Mouse (Mus musculus) lung, embryonic 14.5 days (tissue): ENCODE data around the gene Kif23. TPM values are rescaled to one million over a fixed set of nuclear protein-coding genes. Genes with fewer than 3 reads are reported as not detected.

Experiments used
- ATAC-seq: fragments of 200-750 bp; cut with Nextera tagmentation; 2 replicates; pipeline ENCODE4 v1.8.0; 2017; ENCODE audit warnings: mild to moderate bottlenecking, moderate TSS enrichment, moderate library complexity; ENCODE audit not compliant: insufficient read depth
- DNase-seq: peaks from one replicate; pipeline ENCODE4 v3.0.0-alpha.2; 2015
- H3K27ac ChIP-seq: fragments of 300-500 bp; sonication (generic); 2 replicates; pipeline ENCODE4 v1.5.1; 2014; ENCODE audit warnings: low read depth, mild to moderate bottlenecking, moderate library complexity
- H3K27me3 ChIP-seq: fragments of 300-500 bp; sonication (generic); 2 replicates; pipeline ENCODE4 v1.6.1; 2014; ENCODE audit warnings: low read length, control low read depth; ENCODE audit not compliant: insufficient read depth
- H3K36me3 ChIP-seq: fragments of 300-500 bp; sonication (generic); 2 replicates; pipeline ENCODE4 v1.6.1; 2014; ENCODE audit warnings: control low read depth; ENCODE audit not compliant: insufficient read depth
- H3K4me1 ChIP-seq: fragments of 300-500 bp; sonication (generic); 2 replicates; pipeline ENCODE4 v1.6.1; 2014; ENCODE audit warnings: antibody characterized with exemption, control low read depth; ENCODE audit not compliant: insufficient read depth
- H3K4me2 ChIP-seq: fragments of 300-500 bp; sonication (generic); 2 replicates; pipeline ENCODE4 v1.6.1; 2014; ENCODE audit warnings: mild to moderate bottlenecking
- H3K4me3 ChIP-seq: fragments of 300-500 bp; sonication (generic); 2 replicates; pipeline ENCODE4 v1.5.1; 2014; ENCODE audit warnings: low read depth, low read length
- H3K9ac ChIP-seq: fragments of 300-500 bp; sonication (generic); 2 replicates; pipeline ENCODE4 v1.6.1; 2014
- H3K9me3 ChIP-seq: fragments of 300-500 bp; sonication (generic); 2 replicates; pipeline ENCODE4 v1.6.1; 2016; ENCODE audit warnings: low read depth, low read length, control low read depth
- CTCF ChIP-seq: IDR thresholded peaks from 2 replicates; pipeline ENCODE4 v1.5.1; 2016; ENCODE audit warnings: antibody characterized with exemption, low read depth
- WGBS: fragments of 180-500 bp; shearing (Covaris S2); extraction: QIAGEN DNeasy Blood & Tissue Kit; methylation state at CpG from one replicate; pipeline ENCODE4 v1.1.7; 2014; 5-methylcytosine and 5-hydroxymethylcytosine counted together
- polyA plus RNA-seq: library from polyadenylated mRNA; unstranded; fragments of >200 nt; fragmentation: Nextera tagmentation; extraction: Ambion mirVana; gene quantifications from 2 replicates; pipeline ENCODE4 v1.2.1, GENCODE M21; 2014

Gene Kif23
- polyA plus RNA-seq, 1 experiment from 2014 or later, result 164 TPM

- WGBS, result 57% methylated on average over 6 of the region's 6 CpGs
- Histone ChIP-seq H3K27ac (no peak overlapping the region), H3K4me3 (no peak overlapping the region), H3K9me3 (no peaks in the 10 kb centered on the region), H3K27me3 (no peaks in the 10 kb centered on the region), H3K36me3 (peaks cover 38% of the 10 kb centered on the region), H3K9ac (no peak overlapping the region), H3K4me1 (no peaks in the 10 kb centered on the region), H3K4me2 (no peak overlapping the region)
- DNase-seq (no peak), ATAC-seq (no peak)
- TF ChIP-seq CTCF, result no peak
Measured at GRCm38 (mm10) chr9:61911300-61912128, 35.1 kb downstream of the Kif23 start.

- H3K4me2 ChIP-seq, result no peak overlapping the region
- H3K9me3 ChIP-seq, result no peaks in the 10 kb centered on the region
- 0 out of 2 replicates have a peak, but pooled peaks have one; percentile 28 for ATAC-seq
- peak; percentile 49 for TF ChIP-seq CTCF
- no peak overlapping the region for H3K4me3 ChIP-seq
- DNase-seq, result peak; percentile 64
- no peaks in the 10 kb centered on the region for H3K4me1 ChIP-seq
- H3K9ac ChIP-seq, result no peak overlapping the region
- WGBS, result 32% methylated on average over 20 of the region's 20 CpGs
- H3K36me3 ChIP-seq, result peaks cover 37% of the 10 kb centered on the region
- H3K27ac ChIP-seq, result no peak overlapping the region
- H3K27me3 ChIP-seq, result no peaks in the 10 kb centered on the region
Measured at GRCm38 (mm10) chr9:61910526-61911256, 35.9 kb downstream of the Kif23 start.

GRCm38 (mm10) chr9:61909633-61910032, 36.9 kb downstream of the Kif23 start:
- Histone ChIP-seq H3K27ac (no peak overlapping the region), H3K4me3 (no peak overlapping the region), H3K27me3 (no peaks in the 10 kb centered on the region), H3K4me1 (peaks cover 8% of the 10 kb centered on the region), H3K9me3 (no peaks in the 10 kb centered on the region), H3K9ac (no peak overlapping the region), H3K4me2 (no peak overlapping the region), H3K36me3 (peaks cover 37% of the 10 kb centered on the region)
- no peak for TF ChIP-seq CTCF
- no peak for DNase-seq
- no peak for ATAC-seq
- 89% methylated on average over 1 of the region's 1 CpGs for WGBS

GRCm38 (mm10) chr9:61908832-61909407, 37.7 kb downstream of the Kif23 start:
- 91% methylated on average over 11 of the region's 11 CpGs for WGBS
- H3K27ac ChIP-seq, result no peak overlapping the region
- ATAC-seq, result no peak

GRCm38 (mm10) chr9:61908341-61908740, 38.2 kb downstream of the Kif23 start:
- Histone ChIP-seq H3K4me2 (no peak overlapping the region), H3K4me3 (no peak overlapping the region), H3K9me3 (no peaks in the 10 kb centered on the region), H3K4me1 (peaks cover 9% of the 10 kb centered on the region), H3K27ac (no peak overlapping the region), H3K9ac (no peak overlapping the region), H3K27me3 (no peaks in the 10 kb centered on the region), H3K36me3 (peaks cover 31% of the 10 kb centered on the region)
- WGBS, result 75% methylated on average over 3 of the region's 3 CpGs
- ATAC-seq, result no peak
- no peak for DNase-seq
- no peak for TF ChIP-seq CTCF

More at GRCm38 (mm10) chr9:61908832-61909407, 37.7 kb downstream of the Kif23 start:
- H3K27me3 ChIP-seq, result no peaks in the 10 kb centered on the region
- TF ChIP-seq CTCF, result no peak
- H3K9ac ChIP-seq, result no peak overlapping the region
- no peak overlapping the region for H3K4me3 ChIP-seq
- DNase-seq, result no peak
- peaks cover 9% of the 10 kb centered on the region for H3K4me1 ChIP-seq
- H3K4me2 ChIP-seq, result no peak overlapping the region
- peaks cover 36% of the 10 kb centered on the region for H3K36me3 ChIP-seq
- H3K9me3 ChIP-seq, result no peaks in the 10 kb centered on the region

GRCm38 (mm10) chr9:61907621-61908295, 38.8 kb downstream of the Kif23 start:
- H3K4me1 ChIP-seq, result peaks cover 9% of the 10 kb centered on the region
- no peaks in the 10 kb centered on the region for H3K9me3 ChIP-seq
- no peak overlapping the region for H3K4me3 ChIP-seq
- H3K9ac ChIP-seq, result no peak overlapping the region
- TF ChIP-seq CTCF, result no peak
- 67% methylated on average over 4 of the region's 4 CpGs for WGBS
- no peak overlapping the region for H3K27ac ChIP-seq
- no peak for DNase-seq
- ATAC-seq, result no peak
- H3K36me3 ChIP-seq, result peaks cover 25% of the 10 kb centered on the region
- no peak overlapping the region for H3K4me2 ChIP-seq
- no peaks in the 10 kb centered on the region for H3K27me3 ChIP-seq
